Mouse (Mus musculus): ENCODE data around the gene Zfp335. TPM values are rescaled to one million over a fixed set of nuclear protein-coding genes. Genes with fewer than 3 reads are reported as not detected.

The Zfp335 gene
- polyA plus RNA-seq, 1 experiment from 2014 or later = 9.2 TPM

DNA sequence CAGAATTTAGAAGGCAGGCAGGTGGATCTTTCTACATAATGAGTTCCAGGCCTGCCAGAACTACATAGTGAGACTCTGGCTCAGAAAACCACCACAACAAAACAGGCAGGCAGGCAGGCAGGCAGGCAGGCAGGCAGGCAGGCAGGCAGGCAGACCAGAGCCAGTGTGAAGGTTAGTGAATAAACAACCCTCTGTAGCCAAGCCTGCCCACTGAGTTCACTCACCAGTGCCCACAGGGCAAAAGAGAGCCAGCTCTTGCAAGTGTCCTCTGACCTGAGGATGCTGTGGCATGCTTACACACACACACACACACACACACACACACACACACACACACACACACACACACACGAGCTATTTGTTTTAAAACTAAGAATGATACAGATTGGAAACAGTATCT, 8.1 kb downstream of the Zfp335 start:
- Histone ChIP-seq H3K9me3 (replicated peaks; ENCODE audit: control insufficient read depth, low read length) (peaks cover 6% of the 10 kb centered on the region), H3K9ac (ENCODE audit: low read length) (no peak overlapping the region), H3K27ac (ENCODE audit: low read length) (no peak overlapping the region), H3K4me1 (ENCODE audit: control insufficient read depth, insufficient read depth, low read length) (no peaks in the 10 kb centered on the region), H3K27me3 (ENCODE audit: control insufficient read depth, insufficient read depth, low read length) (no peaks in the 10 kb centered on the region), H3K4me3 (ENCODE audit: low read length) (no peak overlapping the region), H3K4me2 (ENCODE audit: low read depth, low read length) (no peak overlapping the region), H3K36me3 (ENCODE audit: control insufficient read depth, insufficient read depth) (peaks cover 85% of the 10 kb centered on the region)
- ATAC-seq (replicated peaks; ENCODE audit: extremely low read depth, insufficient read depth, low FRiP score) = no peak
- WGBS = 83% methylated on average over 1 of the region's 1 CpGs

DNA sequence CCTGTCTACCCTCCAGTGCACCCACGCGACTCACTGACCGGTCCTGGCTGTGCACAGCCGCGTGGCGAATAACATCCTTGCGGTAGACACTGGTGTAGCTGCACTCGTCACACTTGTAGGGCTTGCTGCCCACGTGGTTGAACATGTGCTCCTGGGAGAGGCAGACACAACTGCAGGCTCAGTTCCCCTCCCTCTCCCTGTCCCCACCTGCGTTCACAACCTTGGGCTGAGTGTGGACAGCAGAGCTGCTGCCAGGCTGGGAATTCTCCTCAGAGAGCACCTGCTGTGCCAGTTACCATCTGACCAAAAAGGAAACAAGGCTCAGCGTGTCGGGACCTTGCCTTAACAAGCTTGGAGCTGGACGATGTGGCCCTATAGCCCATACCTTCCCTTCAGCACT, 10.2 kb downstream of the Zfp335 start:
- ATAC-seq (replicated peaks; ENCODE audit: extremely low read depth, insufficient read depth, low FRiP score) = no peak
- 91% methylated on average over 13 of the region's 13 CpGs for WGBS
- H3K4me2 ChIP-seq (ENCODE audit: low read depth, low read length) = no peak overlapping the region

GRCm38 (mm10) chr2:164899723-164900459, 11.7 kb downstream of the Zfp335 start:
- no peaks in the 10 kb centered on the region for H3K9me3 ChIP-seq (replicated peaks; ENCODE audit: control insufficient read depth, low read length)
- peaks cover 83% of the 10 kb centered on the region for H3K36me3 ChIP-seq (ENCODE audit: control insufficient read depth, insufficient read depth)
- no peaks in the 10 kb centered on the region for H3K4me1 ChIP-seq (ENCODE audit: control insufficient read depth, insufficient read depth, low read length)
- no peak overlapping the region for H3K4me3 ChIP-seq (ENCODE audit: low read length)
- peak; percentile 38; the same call in 1 of the 2 replicates for ATAC-seq (replicated peaks; ENCODE audit: extremely low read depth, insufficient read depth, low FRiP score)
- H3K4me2 ChIP-seq (ENCODE audit: low read depth, low read length) = no peak overlapping the region
- no peaks in the 10 kb centered on the region for H3K27me3 ChIP-seq (ENCODE audit: control insufficient read depth, insufficient read depth, low read length)
- H3K27ac ChIP-seq (ENCODE audit: low read length) = peak overlapping the region; percentile 43; the same call in 1 of the 2 replicates
- WGBS = 86% methylated on average over 16 of the region's 16 CpGs
- no peak overlapping the region for H3K9ac ChIP-seq (ENCODE audit: low read length)

More for the DNA sequence above, 10.2 kb downstream of the Zfp335 start:
- H3K4me3 ChIP-seq (ENCODE audit: low read length) = no peak overlapping the region
- H3K27ac ChIP-seq (ENCODE audit: low read length) = no peak overlapping the region
- H3K9me3 ChIP-seq (replicated peaks; ENCODE audit: control insufficient read depth, low read length) = peaks cover 5% of the 10 kb centered on the region
- no peaks in the 10 kb centered on the region for H3K27me3 ChIP-seq (ENCODE audit: control insufficient read depth, insufficient read depth, low read length)
- peaks cover 82% of the 10 kb centered on the region for H3K36me3 ChIP-seq (ENCODE audit: control insufficient read depth, insufficient read depth)
- no peaks in the 10 kb centered on the region for H3K4me1 ChIP-seq (ENCODE audit: control insufficient read depth, insufficient read depth, low read length)
- H3K9ac ChIP-seq (ENCODE audit: low read length) = no peak overlapping the region

- Histone ChIP-seq H3K36me3 (ENCODE audit: control insufficient read depth, insufficient read depth) (peaks cover 86% of the 10 kb centered on the region), H3K4me3 (ENCODE audit: low read length) (no peak overlapping the region), H3K4me1 (ENCODE audit: control insufficient read depth, insufficient read depth, low read length) (no peaks in the 10 kb centered on the region), H3K27me3 (ENCODE audit: control insufficient read depth, insufficient read depth, low read length) (no peaks in the 10 kb centered on the region), H3K27ac (ENCODE audit: low read length) (no peak overlapping the region; the same call in 1 of the 2 replicates), H3K4me2 (ENCODE audit: low read depth, low read length) (no peak overlapping the region), H3K9ac (ENCODE audit: low read length) (no peak overlapping the region), H3K9me3 (replicated peaks; ENCODE audit: control insufficient read depth, low read length) (no peaks in the 10 kb centered on the region)
- 90% methylated on average over 15 of the region's 15 CpGs for WGBS
- no peak for ATAC-seq (replicated peaks; ENCODE audit: extremely low read depth, insufficient read depth, low FRiP score)
These were observed 12.5 kb downstream of the Zfp335 start for GRCm38 (mm10) chr2:164899034-164899433.

DNA sequence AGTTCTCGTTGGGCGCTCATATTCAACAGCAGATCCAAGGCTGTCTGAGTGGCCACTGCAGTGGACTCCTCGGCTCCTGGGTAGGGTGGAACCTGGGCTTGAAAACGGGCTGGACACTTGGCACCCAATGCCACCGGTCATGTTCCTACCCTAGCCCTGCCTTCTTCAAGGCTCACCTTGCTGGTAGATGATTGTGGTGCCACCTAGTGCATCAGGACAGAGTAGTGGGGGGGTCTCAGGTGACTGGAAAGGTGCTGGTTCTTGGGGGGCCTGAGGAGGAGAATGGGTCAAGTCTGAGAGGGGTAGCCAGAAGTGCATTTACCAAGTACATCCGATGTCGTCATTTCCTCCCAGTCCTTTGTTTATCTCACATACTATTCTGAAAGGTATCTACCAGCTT, 13.5 kb downstream of the Zfp335 start:
- no peak for ATAC-seq (replicated peaks; ENCODE audit: extremely low read depth, insufficient read depth, low FRiP score)
- peaks cover 96% of the 10 kb centered on the region for H3K36me3 ChIP-seq (ENCODE audit: control insufficient read depth, insufficient read depth)
- no peak overlapping the region for H3K9ac ChIP-seq (ENCODE audit: low read length)
- H3K4me2 ChIP-seq (ENCODE audit: low read depth, low read length) = no peak overlapping the region
- H3K27me3 ChIP-seq (ENCODE audit: control insufficient read depth, insufficient read depth, low read length) = no peaks in the 10 kb centered on the region
- H3K9me3 ChIP-seq (replicated peaks; ENCODE audit: control insufficient read depth, low read length) = no peaks in the 10 kb centered on the region
- no peak overlapping the region for H3K4me3 ChIP-seq (ENCODE audit: low read length)
- H3K27ac ChIP-seq (ENCODE audit: low read length) = no peak overlapping the region
- no peaks in the 10 kb centered on the region for H3K4me1 ChIP-seq (ENCODE audit: control insufficient read depth, insufficient read depth, low read length)
- 91% methylated on average over 7 of the region's 7 CpGs for WGBS

DNA sequence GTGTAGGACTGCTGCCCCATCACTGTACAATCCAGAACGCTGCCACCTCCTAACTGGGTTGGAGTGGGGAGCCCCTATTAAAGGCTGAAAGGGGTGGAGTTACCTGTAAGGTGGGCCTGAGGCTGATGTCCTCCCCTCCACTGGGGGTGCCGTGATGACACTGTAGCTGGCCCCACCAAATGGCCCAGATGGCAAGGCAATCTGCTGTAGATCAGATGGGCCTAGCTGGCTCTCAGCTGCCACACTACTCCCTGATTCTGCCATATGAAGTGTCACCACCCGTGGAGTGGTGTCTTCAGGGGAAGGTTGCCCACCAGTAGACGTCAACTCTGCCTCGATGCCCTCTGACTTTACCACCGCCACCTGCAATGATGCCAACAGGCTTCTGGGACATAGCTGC, 15.7 kb downstream of the Zfp335 start:
- H3K36me3 ChIP-seq (ENCODE audit: control insufficient read depth, insufficient read depth) = peaks cover 95% of the 10 kb centered on the region
- no peak overlapping the region for H3K27ac ChIP-seq (ENCODE audit: low read length)
- no peaks in the 10 kb centered on the region for H3K9me3 ChIP-seq (replicated peaks; ENCODE audit: control insufficient read depth, low read length)
- H3K4me2 ChIP-seq (ENCODE audit: low read depth, low read length) = no peak overlapping the region
- no peak overlapping the region for H3K4me3 ChIP-seq (ENCODE audit: low read length)
- no peaks in the 10 kb centered on the region for H3K27me3 ChIP-seq (ENCODE audit: control insufficient read depth, insufficient read depth, low read length)
- no peak overlapping the region for H3K9ac ChIP-seq (ENCODE audit: low read length)
- 97% methylated on average over 6 of the region's 6 CpGs for WGBS
- H3K4me1 ChIP-seq (ENCODE audit: control insufficient read depth, insufficient read depth, low read length) = no peaks in the 10 kb centered on the region
- no peak for ATAC-seq (replicated peaks; ENCODE audit: extremely low read depth, insufficient read depth, low FRiP score)

DNA sequence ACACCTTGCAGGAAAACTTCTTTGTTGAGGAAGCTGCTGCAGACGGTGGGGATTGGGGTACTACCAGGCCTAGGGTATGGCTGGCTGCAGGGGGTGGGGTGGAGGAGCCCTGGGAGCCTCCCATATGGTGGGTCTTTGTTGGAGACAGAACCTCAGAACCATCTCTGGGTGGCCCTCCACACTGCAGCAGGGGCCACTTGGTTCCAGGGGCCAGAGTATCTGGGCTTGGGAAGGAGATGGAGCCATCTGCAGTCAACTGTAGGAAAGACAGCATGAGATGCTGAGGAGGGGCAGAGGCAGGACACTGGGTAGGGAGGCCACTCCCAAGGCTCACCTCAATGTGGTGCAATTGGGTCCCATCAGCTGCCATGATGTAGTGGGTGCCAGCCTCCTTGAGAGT, 16.9 kb downstream of the Zfp335 start:
- Histone ChIP-seq H3K9ac (ENCODE audit: low read length) (no peak overlapping the region), H3K36me3 (ENCODE audit: control insufficient read depth, insufficient read depth) (peaks cover 95% of the 10 kb centered on the region), H3K4me3 (ENCODE audit: low read length) (no peak overlapping the region), H3K27me3 (ENCODE audit: control insufficient read depth, insufficient read depth, low read length) (no peaks in the 10 kb centered on the region), H3K9me3 (replicated peaks; ENCODE audit: control insufficient read depth, low read length) (no peaks in the 10 kb centered on the region), H3K4me2 (ENCODE audit: low read depth, low read length) (no peak overlapping the region), H3K4me1 (ENCODE audit: control insufficient read depth, insufficient read depth, low read length) (no peaks in the 10 kb centered on the region), H3K27ac (ENCODE audit: low read length) (no peak overlapping the region)
- WGBS = 85% methylated on average over 1 of the region's 1 CpGs
- no peak for ATAC-seq (replicated peaks; ENCODE audit: extremely low read depth, insufficient read depth, low FRiP score)

- Histone ChIP-seq H3K4me2 (ENCODE audit: low read depth, low read length) (no peak overlapping the region), H3K27me3 (ENCODE audit: control insufficient read depth, insufficient read depth, low read length) (no peaks in the 10 kb centered on the region), H3K4me3 (ENCODE audit: low read length) (no peak overlapping the region), H3K9ac (ENCODE audit: low read length) (no peak overlapping the region), H3K27ac (ENCODE audit: low read length) (no peak overlapping the region), H3K9me3 (replicated peaks; ENCODE audit: control insufficient read depth, low read length) (no peaks in the 10 kb centered on the region), H3K4me1 (ENCODE audit: control insufficient read depth, insufficient read depth, low read length) (no peaks in the 10 kb centered on the region), H3K36me3 (ENCODE audit: control insufficient read depth, insufficient read depth) (peaks cover 91% of the 10 kb centered on the region)
- WGBS = 67% methylated on average over 5 of the region's 5 CpGs
- no peak for ATAC-seq (replicated peaks; ENCODE audit: extremely low read depth, insufficient read depth, low FRiP score)
These were observed 17.5 kb downstream of the Zfp335 start for GRCm38 (mm10) chr2:164894048-164894447.

DNA sequence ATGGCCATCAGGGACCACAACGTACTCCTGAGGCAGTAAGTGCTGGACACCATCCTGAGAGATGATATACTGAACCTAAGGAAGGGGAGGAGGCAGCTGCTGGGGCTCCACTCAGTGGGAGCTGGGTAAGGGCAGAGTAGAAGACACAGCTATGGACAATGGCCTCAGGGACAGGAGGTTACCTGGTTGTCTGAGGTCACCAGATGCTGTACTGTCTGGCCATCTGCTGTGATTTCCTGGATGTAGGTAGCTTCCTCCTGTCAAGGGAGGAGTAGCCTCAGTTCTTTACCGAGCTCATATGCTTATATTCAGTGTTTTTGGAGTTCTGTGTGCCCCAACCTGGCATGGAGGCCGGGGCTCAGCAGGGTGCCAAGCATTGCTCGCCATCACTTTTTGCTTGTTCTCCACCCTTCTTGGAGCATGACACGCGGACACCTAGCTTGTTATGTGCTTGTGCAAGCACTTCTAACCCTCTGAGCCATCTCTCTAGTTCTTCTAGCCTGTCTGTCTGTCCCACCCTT, 18.8 kb downstream of the Zfp335 start:
- Histone ChIP-seq H3K9ac (ENCODE audit: low read length) (no peak overlapping the region), H3K4me3 (ENCODE audit: low read length) (no peak overlapping the region), H3K4me1 (ENCODE audit: control insufficient read depth, insufficient read depth, low read length) (no peaks in the 10 kb centered on the region), H3K27me3 (ENCODE audit: control insufficient read depth, insufficient read depth, low read length) (no peaks in the 10 kb centered on the region), H3K36me3 (ENCODE audit: control insufficient read depth, insufficient read depth) (peaks cover 92% of the 10 kb centered on the region), H3K4me2 (ENCODE audit: low read depth, low read length) (no peak overlapping the region), H3K27ac (ENCODE audit: low read length) (no peak overlapping the region), H3K9me3 (replicated peaks; ENCODE audit: control insufficient read depth, low read length) (no peaks in the 10 kb centered on the region)
- WGBS = 86% methylated on average over 6 of the region's 6 CpGs
- ATAC-seq (replicated peaks; ENCODE audit: extremely low read depth, insufficient read depth, low FRiP score) = no peak

Measured in heart, embryonic 16.5 days (tissue).